Mouse (Mus musculus) liver, adult 2 months (tissue): ENCODE measurements around the gene Gm49387. TPM values are rescaled to one million over a fixed set of nuclear protein-coding genes. Genes with fewer than 3 reads are reported as not detected.
A peak's percentile ranks its signal among the peaks of the same experiment; 100 is the strongest.

Experiments used
- DNase-seq: peaks from one replicate; pipeline ENCODE4 v3.0.0-alpha.2; 2011; ENCODE audit warnings: low read depth, low spot score; ENCODE audit errors: extremely low read depth
- H3K27ac ChIP-seq: fragments of 200-500 bp; replicated peaks from 2 replicates; pipeline ENCODE4 v1.5.1; 2012; ENCODE audit warnings: low read depth, mild to moderate bottlenecking, control low read depth, inconsistent platforms, low read length; ENCODE audit not compliant: insufficient read depth
- H3K27me3 ChIP-seq: fragments of 200-500 bp; 2 replicates; pipeline ENCODE4 v1.6.1; 2012; ENCODE audit warnings: mild to moderate bottlenecking, moderate library complexity, low read length, inconsistent platforms; ENCODE audit not compliant: control insufficient read depth, insufficient read depth
- H3K36me3 ChIP-seq: fragments of 200-500 bp; 2 replicates; pipeline ENCODE4 v1.6.1; 2012; ENCODE audit warnings: low read length, inconsistent platforms; ENCODE audit not compliant: control insufficient read depth, insufficient read depth
- H3K4me1 ChIP-seq: fragments of 200-500 bp; 2 replicates; pipeline ENCODE4 v1.6.1; 2011; ENCODE audit warnings: low read length; ENCODE audit not compliant: control insufficient read depth, insufficient read depth
- H3K4me3 ChIP-seq: fragments of 200-500 bp; 2 replicates; pipeline ENCODE4 v1.5.1; 2011; ENCODE audit warnings: low read depth, mild to moderate bottlenecking, control low read depth, low read length, moderate library complexity; ENCODE audit not compliant: insufficient read depth
- H3K79me2 ChIP-seq: fragments of 200-500 bp; 2 replicates; pipeline ENCODE4 v1.6.1; 2012; ENCODE audit warnings: inconsistent platforms, mild to moderate bottlenecking, low read length, moderate library complexity; ENCODE audit not compliant: control insufficient read depth, insufficient read depth
- H3K9ac ChIP-seq: fragments of 200-500 bp; 2 replicates; pipeline ENCODE4 v1.6.1; 2012; ENCODE audit warnings: low read depth, mild to moderate bottlenecking, control low read depth, inconsistent platforms, low read length
- CTCF ChIP-seq: fragments of 200-500 bp; IDR thresholded peaks from 2 replicates; pipeline ENCODE4 v1.5.1; 2011; ENCODE audit warnings: low read depth, low read length, control low read depth
- POLR2A ChIP-seq: fragments of 200-500 bp; IDR thresholded peaks from 2 replicates; pipeline ENCODE4 v1.6.1; 2011; ENCODE audit warnings: low read length, control low read depth; ENCODE audit not compliant: insufficient read depth; ENCODE audit errors: extremely low read depth
- WGBS: fragments of 180-500 bp; shearing (Covaris S2); methylation state at CpG from one replicate; pipeline ENCODE4 v1.1.7; 2018; 5-methylcytosine and 5-hydroxymethylcytosine counted together
- polyA plus RNA-seq: library from polyadenylated mRNA; depleted of rRNA; stranded (reverse); fragments of >200 nt; gene quantifications from 2 replicates; pipeline ENCODE4 v1.2.3, GENCODE M21; 2012
- total RNA-seq: library from RNA; depleted of rRNA; stranded (reverse); fragments of >200 nt; gene quantifications from 2 replicates; pipeline ENCODE4 v1.2.3, GENCODE M21; 2014

The Gm49387 gene
- total and polyA plus RNA-seq, 2 experiments: 2.6 TPM; not detected in 1

DNA sequence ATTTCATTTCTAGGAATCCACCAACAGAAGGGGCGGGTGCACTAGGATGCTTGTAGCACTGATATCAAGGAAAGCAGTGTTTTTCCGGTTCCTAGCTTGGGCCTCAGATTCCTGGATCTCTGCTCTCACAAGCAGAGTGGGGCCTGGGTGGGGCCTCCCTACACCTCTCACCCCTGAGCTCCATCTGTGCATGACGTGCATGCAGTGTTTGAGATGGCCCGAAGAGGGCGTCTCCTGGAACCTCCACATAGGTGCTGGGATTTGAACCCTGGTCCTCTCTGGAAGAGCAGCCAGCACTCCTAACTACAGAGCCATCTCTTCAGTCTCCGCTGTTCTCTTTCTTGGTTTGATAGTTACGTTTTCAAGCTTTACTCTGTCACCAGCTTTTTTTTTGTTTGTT is 85.7 kb downstream of the Gm49387 start:
- no peak overlapping the region for H3K27ac ChIP-seq
- H3K4me3 ChIP-seq: no peak overlapping the region
- H3K79me2 ChIP-seq: no peaks in the 10 kb centered on the region
- no peaks in the 10 kb centered on the region for H3K4me1 ChIP-seq
- WGBS: 85% methylated on average over 7 of the region's 7 CpGs
- H3K27me3 ChIP-seq: no peaks in the 10 kb centered on the region
- DNase-seq: no peak
- H3K36me3 ChIP-seq: no peaks in the 10 kb centered on the region
- no peak for TF ChIP-seq POLR2A
- no peak for TF ChIP-seq CTCF
- H3K9ac ChIP-seq: no peak overlapping the region

DNA sequence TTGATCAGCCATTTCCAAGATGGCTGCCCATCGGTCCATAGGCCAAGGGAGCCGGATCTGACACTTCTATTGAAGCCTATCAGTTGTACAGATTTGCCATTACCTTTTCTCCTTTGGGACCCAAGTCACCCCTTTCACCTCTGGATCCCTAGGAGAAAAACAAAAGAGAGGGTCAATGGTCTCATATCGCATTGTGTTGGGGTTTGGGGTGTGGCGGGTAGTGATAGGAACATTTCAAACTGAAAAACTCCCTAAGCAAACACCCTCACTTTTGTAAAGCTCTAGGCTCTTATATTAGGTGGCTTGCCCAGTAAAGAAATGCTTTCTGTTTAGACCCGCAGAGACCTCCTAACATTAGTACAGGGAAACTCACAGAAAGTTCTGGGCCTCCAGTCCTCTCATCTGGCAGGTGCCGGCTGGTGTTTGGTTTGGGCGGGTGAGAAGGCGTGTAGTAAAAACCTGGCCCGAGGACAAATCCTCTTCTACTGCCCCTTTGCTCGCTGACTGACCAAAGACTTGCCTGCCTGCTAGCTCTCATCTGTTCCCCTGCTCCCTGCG is 96.7 kb downstream of the Gm49387 start:
- no peaks in the 10 kb centered on the region for H3K36me3 ChIP-seq
- H3K4me3 ChIP-seq: no peak overlapping the region
- no peaks in the 10 kb centered on the region for H3K79me2 ChIP-seq
- no peaks in the 10 kb centered on the region for H3K4me1 ChIP-seq
- DNase-seq: no peak
- no peak for TF ChIP-seq CTCF
- no peak for TF ChIP-seq POLR2A
- no peak overlapping the region for H3K9ac ChIP-seq
- WGBS: 73% methylated on average over 11 of the region's 11 CpGs
- H3K27me3 ChIP-seq: no peaks in the 10 kb centered on the region
- H3K27ac ChIP-seq: no peak overlapping the region

- H3K79me2 ChIP-seq: no peaks in the 10 kb centered on the region
- no peak overlapping the region for H3K4me3 ChIP-seq
- H3K27ac ChIP-seq: no peak overlapping the region
- H3K4me1 ChIP-seq: no peaks in the 10 kb centered on the region
- no peak for DNase-seq
- no peaks in the 10 kb centered on the region for H3K36me3 ChIP-seq
- H3K9ac ChIP-seq: no peak overlapping the region
- WGBS: 81% methylated on average over 6 of the region's 6 CpGs
- no peaks in the 10 kb centered on the region for H3K27me3 ChIP-seq
- TF ChIP-seq CTCF (no peak), POLR2A (no peak)
These were observed 103.4 kb downstream of the Gm49387 start for GRCm38 (mm10) chr14:31537298-31537697.

- Histone ChIP-seq H3K9ac (no peak overlapping the region), H3K79me2 (no peaks in the 10 kb centered on the region), H3K27me3 (no peaks in the 10 kb centered on the region), H3K4me1 (peaks cover 6% of the 10 kb centered on the region), H3K27ac (no peak overlapping the region), H3K36me3 (no peaks in the 10 kb centered on the region), H3K4me3 (no peak overlapping the region)
- WGBS: 79% methylated on average over 3 of the region's 3 CpGs
- DNase-seq: no peak
- no peak for TF ChIP-seq CTCF
- TF ChIP-seq POLR2A: no peak
These were observed 108.0 kb downstream of the Gm49387 start for GRCm38 (mm10) chr14:31532656-31533055.

DNA sequence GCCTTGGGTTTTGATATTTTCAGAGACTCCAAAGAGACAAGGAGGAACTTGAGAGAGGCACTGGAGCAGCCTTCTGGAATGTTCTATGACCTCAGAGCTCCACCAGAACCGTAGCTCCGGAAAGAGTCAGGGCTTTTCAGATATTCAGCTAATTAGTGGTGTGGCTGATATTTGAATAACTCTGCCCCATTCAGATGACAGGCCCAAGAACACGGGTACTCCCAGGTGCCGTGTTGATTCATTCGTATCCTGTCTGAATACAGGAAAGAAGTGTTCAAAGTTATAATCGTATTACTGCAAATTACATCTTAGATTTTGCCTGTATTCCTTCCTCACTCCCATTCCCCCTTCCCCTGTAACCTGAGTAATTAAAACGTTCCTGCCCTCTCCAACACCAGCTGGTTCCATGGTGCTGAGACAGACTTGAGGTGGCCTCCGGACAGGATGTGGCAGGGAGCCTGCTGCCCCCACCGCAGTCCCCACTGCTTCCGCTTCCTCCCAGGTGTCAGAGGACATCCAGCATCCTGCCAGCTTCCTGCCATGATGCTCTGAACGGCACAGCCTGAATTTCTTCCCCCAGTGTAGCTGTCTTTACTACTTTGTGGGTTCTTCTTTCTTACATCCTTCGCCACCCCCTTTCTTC is 109.1 kb downstream of the Gm49387 start:
- DNase-seq: no peak
- H3K27me3 ChIP-seq: no peaks in the 10 kb centered on the region
- peak overlapping the region; percentile 87; the same call in 1 of the 2 replicates for H3K27ac ChIP-seq
- H3K4me3 ChIP-seq: no peak overlapping the region
- TF ChIP-seq POLR2A (no peak), CTCF (no peak)
- H3K4me1 ChIP-seq: peaks cover 6% of the 10 kb centered on the region
- no peaks in the 10 kb centered on the region for H3K79me2 ChIP-seq
- H3K9ac ChIP-seq: no peak overlapping the region
- no peaks in the 10 kb centered on the region for H3K36me3 ChIP-seq
- WGBS: 59% methylated on average over 12 of the region's 12 CpGs

DNA sequence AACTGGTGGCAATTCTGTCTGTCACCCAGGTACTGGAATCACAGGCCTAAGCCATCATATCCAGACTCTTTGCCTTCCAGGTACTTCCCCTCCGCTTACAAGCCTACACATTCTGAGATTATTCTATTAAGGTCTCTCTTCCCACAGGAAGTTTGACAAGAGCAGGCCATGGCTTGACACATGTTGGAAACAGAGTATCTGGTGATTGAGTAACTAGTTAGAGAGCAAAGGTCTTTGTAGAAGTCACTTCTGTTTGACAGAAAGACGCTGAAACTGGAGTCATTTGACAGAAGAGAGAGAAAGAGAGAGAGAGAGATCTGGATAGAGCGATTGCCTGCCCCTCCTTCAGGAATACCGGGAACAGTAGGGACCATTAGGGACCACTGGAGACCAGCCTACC is 109.8 kb downstream of the Gm49387 start:
- Histone ChIP-seq H3K27me3 (no peaks in the 10 kb centered on the region), H3K36me3 (no peaks in the 10 kb centered on the region), H3K9ac (peak overlapping the region; percentile 66), H3K4me1 (peaks cover 6% of the 10 kb centered on the region), H3K79me2 (no peaks in the 10 kb centered on the region), H3K4me3 (no peak overlapping the region), H3K27ac (peak overlapping the region; percentile 87)
- DNase-seq: peak; percentile 89
- 22% methylated on average over 4 of the region's 4 CpGs for WGBS
- TF ChIP-seq POLR2A (no peak), CTCF (no peak)
